Mouse (Mus musculus) spleen, adult 2 months (tissue): ENCODE data around the gene Fzr1.

Experiments used
- CTCF ChIP-seq: fragments of 200-500 bp; IDR thresholded peaks from 2 replicates; pipeline ENCODE4 v1.5.1; 2011; ENCODE audit warnings: mild to moderate bottlenecking, inconsistent platforms; ENCODE audit not compliant: insufficient read depth, insufficient read length, insufficient replicate concordance; ENCODE audit errors: extremely low read depth
- POLR2A ChIP-seq: fragments of 200-500 bp; IDR thresholded peaks from 2 replicates; pipeline ENCODE4 v1.6.1; 2011; ENCODE audit warnings: low read depth, low read length, inconsistent platforms

DNA sequence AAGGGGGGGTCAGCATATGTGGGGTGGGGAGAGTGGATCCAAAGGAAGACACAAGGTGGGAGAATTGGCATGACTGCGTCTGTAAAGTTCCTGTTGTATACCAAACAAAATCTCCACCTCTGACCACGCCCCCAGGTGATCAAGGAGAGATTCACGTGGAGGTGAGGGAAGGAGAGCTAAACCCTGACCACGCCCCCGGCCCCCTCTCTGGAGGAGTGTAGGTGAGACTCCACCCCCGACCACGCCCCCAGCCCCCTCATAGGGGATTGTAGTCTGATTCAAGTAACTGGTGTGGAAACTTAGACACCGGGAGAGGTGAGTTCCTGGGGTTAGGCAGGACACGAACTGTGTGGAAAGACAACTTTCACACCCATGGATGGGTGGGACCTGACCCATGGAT lies 25.8 kb upstream of the Fzr1 start:
- TF ChIP-seq CTCF (no peak), POLR2A (no peak)
